Mouse (Mus musculus): ENCODE measurements at regions not wholly inside any gene's neighbourhood (a gene's known extent, or its start where the extent isn't known, plus 50 kb on each side); places are given as distances from the start of the nearest gene placed in this dataset.

- DNase-seq (ENCODE audit: low spot score) (no peak), ATAC-seq (replicated peaks; ENCODE audit: low FRiP score, low read depth) (no peak)
- no peaks in the 10 kb centered on the region for H3K9me3 ChIP-seq (replicated peaks; ENCODE audit: low read length)
- no peak overlapping the region for H3K4me2 ChIP-seq (ENCODE audit: low read length)
- no peak for TF ChIP-seq CTCF (IDR thresholded peaks at IDR 0.05; ENCODE audit: low read depth)
- H3K27ac ChIP-seq = no peak overlapping the region
- H3K9ac ChIP-seq (ENCODE audit: low read depth, low read length) = no peak overlapping the region
- H3K4me3 ChIP-seq (replicated peaks; ENCODE audit: low read depth, low read length) = no peak overlapping the region
- H3K27me3 ChIP-seq (ENCODE audit: insufficient read depth, low read length) = no peaks in the 10 kb centered on the region
- 51% methylated on average over 12 of the region's 12 CpGs for WGBS
- no peaks in the 10 kb centered on the region for H3K36me3 ChIP-seq (ENCODE audit: insufficient read depth, low read length)
- no peaks in the 10 kb centered on the region for H3K4me1 ChIP-seq (replicated peaks; ENCODE audit: insufficient read depth, low read length)
These were observed 348.5 kb upstream of the 5930422O12Rik start for GRCm38 (mm10) chr8:33079867-33080585.

GRCm38 (mm10) chr8:33081941-33082340, 346.6 kb upstream of the 5930422O12Rik start:
- Histone ChIP-seq H3K27me3 (ENCODE audit: insufficient read depth, low read length) (no peaks in the 10 kb centered on the region), H3K4me3 (replicated peaks; ENCODE audit: low read depth, low read length) (no peak overlapping the region), H3K9ac (ENCODE audit: low read depth, low read length) (no peak overlapping the region), H3K36me3 (ENCODE audit: insufficient read depth, low read length) (no peaks in the 10 kb centered on the region), H3K4me2 (ENCODE audit: low read length) (no peak overlapping the region), H3K4me1 (replicated peaks; ENCODE audit: insufficient read depth, low read length) (no peaks in the 10 kb centered on the region), H3K9me3 (replicated peaks; ENCODE audit: low read length) (no peaks in the 10 kb centered on the region), H3K27ac (no peak overlapping the region)
- WGBS = 70% methylated on average over 4 of the region's 4 CpGs
- TF ChIP-seq CTCF (IDR thresholded peaks at IDR 0.05; ENCODE audit: low read depth) = no peak
- no peak for ATAC-seq (replicated peaks; ENCODE audit: low FRiP score, low read depth)
- DNase-seq (ENCODE audit: low spot score) = no peak

- H3K27ac ChIP-seq = no peak overlapping the region
- H3K27me3 ChIP-seq (ENCODE audit: insufficient read depth, low read length) = no peaks in the 10 kb centered on the region
- H3K9ac ChIP-seq (ENCODE audit: low read depth, low read length) = no peak overlapping the region
- H3K36me3 ChIP-seq (ENCODE audit: insufficient read depth, low read length) = no peaks in the 10 kb centered on the region
- no peak overlapping the region for H3K4me2 ChIP-seq (ENCODE audit: low read length)
- no peaks in the 10 kb centered on the region for H3K9me3 ChIP-seq (replicated peaks; ENCODE audit: low read length)
- no peak for ATAC-seq (replicated peaks; ENCODE audit: low FRiP score, low read depth)
- no peak for DNase-seq (ENCODE audit: low spot score)
- WGBS = 66% methylated on average over 5 of the region's 5 CpGs
- H3K4me1 ChIP-seq (replicated peaks; ENCODE audit: insufficient read depth, low read length) = no peaks in the 10 kb centered on the region
- H3K4me3 ChIP-seq (replicated peaks; ENCODE audit: low read depth, low read length) = no peak overlapping the region
- TF ChIP-seq CTCF (IDR thresholded peaks at IDR 0.05; ENCODE audit: low read depth) = no peak
These were observed 343.0 kb upstream of the 5930422O12Rik start for GRCm38 (mm10) chr8:33085461-33085860.

GRCm38 (mm10) chr8:33089731-33090130, 338.8 kb upstream of the 5930422O12Rik start:
- Histone ChIP-seq H3K4me2 (ENCODE audit: low read length) (no peak overlapping the region), H3K4me1 (replicated peaks; ENCODE audit: insufficient read depth, low read length) (no peaks in the 10 kb centered on the region), H3K36me3 (ENCODE audit: insufficient read depth, low read length) (no peaks in the 10 kb centered on the region), H3K9ac (ENCODE audit: low read depth, low read length) (no peak overlapping the region), H3K27ac (no peak overlapping the region), H3K9me3 (replicated peaks; ENCODE audit: low read length) (no peaks in the 10 kb centered on the region), H3K27me3 (ENCODE audit: insufficient read depth, low read length) (no peaks in the 10 kb centered on the region), H3K4me3 (replicated peaks; ENCODE audit: low read depth, low read length) (no peak overlapping the region)
- ATAC-seq (replicated peaks; ENCODE audit: low FRiP score, low read depth) = no peak
- TF ChIP-seq CTCF (IDR thresholded peaks at IDR 0.05; ENCODE audit: low read depth) = no peak
- no peak for DNase-seq (ENCODE audit: low spot score)
- WGBS = 62% methylated on average over 3 of the region's 3 CpGs

- H3K27me3 ChIP-seq (ENCODE audit: insufficient read depth, low read length) = no peaks in the 10 kb centered on the region
- H3K9ac ChIP-seq (ENCODE audit: low read depth, low read length) = no peak overlapping the region
- 77% methylated on average over 3 of the region's 3 CpGs for WGBS
- no peak for TF ChIP-seq CTCF (IDR thresholded peaks at IDR 0.05; ENCODE audit: low read depth)
- H3K4me1 ChIP-seq (replicated peaks; ENCODE audit: insufficient read depth, low read length) = no peaks in the 10 kb centered on the region
- ATAC-seq (replicated peaks; ENCODE audit: low FRiP score, low read depth) (no peak), DNase-seq (ENCODE audit: low spot score) (no peak)
- H3K4me3 ChIP-seq (replicated peaks; ENCODE audit: low read depth, low read length) = no peak overlapping the region
- H3K4me2 ChIP-seq (ENCODE audit: low read length) = no peak overlapping the region
- no peak overlapping the region for H3K27ac ChIP-seq
- no peaks in the 10 kb centered on the region for H3K9me3 ChIP-seq (replicated peaks; ENCODE audit: low read length)
- no peaks in the 10 kb centered on the region for H3K36me3 ChIP-seq (ENCODE audit: insufficient read depth, low read length)
These were observed 319.6 kb upstream of the 5930422O12Rik start for GRCm38 (mm10) chr8:33108914-33109313.

- 42% methylated on average over 17 of the region's 17 CpGs for WGBS
- Histone ChIP-seq H3K4me3 (replicated peaks; ENCODE audit: low read depth, low read length) (no peak overlapping the region), H3K4me2 (ENCODE audit: low read length) (no peak overlapping the region), H3K27ac (no peak overlapping the region), H3K9ac (ENCODE audit: low read depth, low read length) (no peak overlapping the region), H3K9me3 (replicated peaks; ENCODE audit: low read length) (no peaks in the 10 kb centered on the region), H3K27me3 (ENCODE audit: insufficient read depth, low read length) (no peaks in the 10 kb centered on the region), H3K4me1 (replicated peaks; ENCODE audit: insufficient read depth, low read length) (no peaks in the 10 kb centered on the region), H3K36me3 (ENCODE audit: insufficient read depth, low read length) (no peaks in the 10 kb centered on the region)
- 0 out of 2 replicates have a peak, but pooled peaks have one; percentile 5 for ATAC-seq (replicated peaks; ENCODE audit: low FRiP score, low read depth)
- DNase-seq (ENCODE audit: low spot score) = peak; percentile 56
- TF ChIP-seq CTCF (IDR thresholded peaks at IDR 0.05; ENCODE audit: low read depth) = no peak
These were observed 313.0 kb upstream of the 5930422O12Rik start for GRCm38 (mm10) chr8:33115271-33116236.
